Mouse (Mus musculus) lung, postnatal 0 days (tissue): Measurements from ENCODE around the gene Il10. TPM values are rescaled to one million over a fixed set of nuclear protein-coding genes. Genes with fewer than 3 reads are reported as not detected.

Experiments used
- ATAC-seq: fragments of 200-750 bp; cut with Nextera tagmentation; 2 replicates; pipeline ENCODE4 v1.8.0; 2017; ENCODE audit warnings: moderate library complexity
- DNase-seq: peaks from one replicate; pipeline ENCODE4 v3.0.0-alpha.2; 2016; ENCODE audit warnings: low spot score
- H3K27ac ChIP-seq: fragments of 300-500 bp; sonication (generic); 2 replicates; pipeline ENCODE4 v1.5.1; 2014; ENCODE audit warnings: antibody characterized with exemption, mild to moderate bottlenecking, low read length, mixed read lengths
- H3K27me3 ChIP-seq: fragments of 300-500 bp; sonication (generic); replicated peaks from 2 replicates; pipeline ENCODE4 v1.6.1; 2014; ENCODE audit warnings: low read length, mixed read lengths; ENCODE audit not compliant: insufficient read depth
- H3K36me3 ChIP-seq: fragments of 300-500 bp; sonication (generic); 2 replicates; pipeline ENCODE4 v1.6.1; 2014; ENCODE audit warnings: low read length, mixed read lengths; ENCODE audit not compliant: insufficient read depth
- H3K4me1 ChIP-seq: fragments of 300-500 bp; sonication (generic); 2 replicates; pipeline ENCODE4 v1.6.1; 2014; ENCODE audit warnings: antibody characterized with exemption, low read depth, low read length, mixed read lengths; ENCODE audit not compliant: insufficient read depth
- H3K4me2 ChIP-seq: fragments of 300-500 bp; sonication (generic); replicated peaks from 2 replicates; pipeline ENCODE4 v1.6.1; 2014; ENCODE audit warnings: low read depth, mild to moderate bottlenecking, low read length, moderate library complexity, mixed read lengths
- H3K4me3 ChIP-seq: fragments of 300-500 bp; sonication (generic); 2 replicates; pipeline ENCODE4 v1.5.1; 2014; ENCODE audit warnings: low read depth, low read length
- H3K9ac ChIP-seq: fragments of 300-500 bp; sonication (generic); replicated peaks from 2 replicates; pipeline ENCODE4 v1.6.1; 2014; ENCODE audit warnings: low read depth, mild to moderate bottlenecking
- H3K9me3 ChIP-seq: fragments of 300-500 bp; sonication (generic); 2 replicates; pipeline ENCODE4 v1.6.1; 2016; ENCODE audit warnings: low read length, mixed read lengths
- CTCF ChIP-seq: IDR thresholded peaks from 2 replicates; pipeline ENCODE4 v1.5.1; 2016; ENCODE audit warnings: antibody characterized with exemption, mild to moderate bottlenecking
- EP300 ChIP-seq: IDR thresholded peaks from 2 replicates; pipeline ENCODE4 v1.6.1; 2016; ENCODE audit warnings: antibody characterized with exemption, mild to moderate bottlenecking, control low read depth
- WGBS: fragments of 180-500 bp; shearing (Covaris S2); extraction: QIAGEN DNeasy Blood & Tissue Kit; methylation state at CpG from one replicate; pipeline ENCODE4 v1.1.7; 2014; 5-methylcytosine and 5-hydroxymethylcytosine counted together
- polyA plus RNA-seq: library from polyadenylated mRNA; unstranded; fragments of >200 nt; fragmentation: Nextera tagmentation; extraction: Ambion mirVana; gene quantifications from 2 replicates; pipeline ENCODE4 v1.2.1, GENCODE M21; 2015

The Il10 gene
- polyA plus RNA-seq, 1 experiment from 2014 or later: not detected

- H3K4me2 ChIP-seq: no peak overlapping the region
- no peaks in the 10 kb centered on the region for H3K36me3 ChIP-seq
- no peak for ATAC-seq
- H3K4me1 ChIP-seq: no peaks in the 10 kb centered on the region
- 56% methylated on average over 8 of the region's 8 CpGs for WGBS
- no peaks in the 10 kb centered on the region for H3K9me3 ChIP-seq
- no peak overlapping the region for H3K27ac ChIP-seq
- TF ChIP-seq EP300 (no peak), CTCF (no peak)
- H3K9ac ChIP-seq: no peak overlapping the region
- H3K27me3 ChIP-seq: no peaks in the 10 kb centered on the region
- no peak overlapping the region for H3K4me3 ChIP-seq
- DNase-seq: no peak
Observed at GRCm38 (mm10) chr1:131024900-131025842, 5.5 kb downstream of the Il10 start.

- no peaks in the 10 kb centered on the region for H3K4me1 ChIP-seq
- DNase-seq: no peak
- H3K27me3 ChIP-seq: no peaks in the 10 kb centered on the region
- TF ChIP-seq CTCF (no peak), EP300 (no peak)
- no peak overlapping the region for H3K4me3 ChIP-seq
- no peaks in the 10 kb centered on the region for H3K9me3 ChIP-seq
- no peak overlapping the region for H3K4me2 ChIP-seq
- H3K9ac ChIP-seq: no peak overlapping the region
- no peak for ATAC-seq
- H3K36me3 ChIP-seq: no peaks in the 10 kb centered on the region
- 35% methylated on average over 4 of the region's 4 CpGs for WGBS
- H3K27ac ChIP-seq: no peak overlapping the region
Observed at GRCm38 (mm10) chr1:131025843-131026190, 6.2 kb downstream of the Il10 start.

GRCm38 (mm10) chr1:131029215-131029614 is 9.6 kb downstream of the Il10 start:
- TF ChIP-seq CTCF (no peak), EP300 (no peak)
- no peak overlapping the region for H3K4me2 ChIP-seq
- DNase-seq (no peak), ATAC-seq (no peak)
- H3K4me1 ChIP-seq: no peaks in the 10 kb centered on the region
- H3K27ac ChIP-seq: no peak overlapping the region
- H3K9me3 ChIP-seq: no peaks in the 10 kb centered on the region
- no peaks in the 10 kb centered on the region for H3K36me3 ChIP-seq
- no peak overlapping the region for H3K4me3 ChIP-seq
- WGBS: 90% methylated on average over 3 of the region's 3 CpGs
- H3K27me3 ChIP-seq: no peaks in the 10 kb centered on the region
- no peak overlapping the region for H3K9ac ChIP-seq

- WGBS: 21% methylated on average over 7 of the region's 7 CpGs
- no peak; the same call in 1 of the 2 replicates for ATAC-seq
Observed at GRCm38 (mm10) chr1:131030261-131030660, 10.6 kb downstream of the Il10 start.

GRCm38 (mm10) chr1:131031267-131031666 is 11.6 kb downstream of the Il10 start:
- no peak overlapping the region for H3K27ac ChIP-seq
- 39% methylated on average over 3 of the region's 3 CpGs for WGBS
- ATAC-seq: no peak
- H3K9ac ChIP-seq: no peak overlapping the region
- H3K9me3 ChIP-seq: no peaks in the 10 kb centered on the region
- H3K36me3 ChIP-seq: no peaks in the 10 kb centered on the region
- H3K4me3 ChIP-seq: no peak overlapping the region
- no peaks in the 10 kb centered on the region for H3K4me1 ChIP-seq
- no peaks in the 10 kb centered on the region for H3K27me3 ChIP-seq
- no peak for DNase-seq
- TF ChIP-seq EP300 (no peak), CTCF (no peak)
- no peak overlapping the region for H3K4me2 ChIP-seq

More at GRCm38 (mm10) chr1:131030261-131030660, 10.6 kb downstream of the Il10 start:
- H3K27me3 ChIP-seq: no peaks in the 10 kb centered on the region
- TF ChIP-seq CTCF (no peak), EP300 (no peak)
- no peaks in the 10 kb centered on the region for H3K4me1 ChIP-seq
- DNase-seq: no peak
- H3K9ac ChIP-seq: no peak overlapping the region
- H3K4me3 ChIP-seq: no peak overlapping the region
- H3K36me3 ChIP-seq: no peaks in the 10 kb centered on the region
- no peak overlapping the region for H3K27ac ChIP-seq
- no peak overlapping the region for H3K4me2 ChIP-seq
- H3K9me3 ChIP-seq: no peaks in the 10 kb centered on the region

GRCm38 (mm10) chr1:131038001-131038400 is 18.4 kb downstream of the Il10 start:
- H3K4me3 ChIP-seq: no peak overlapping the region
- ATAC-seq: no peak
- TF ChIP-seq EP300 (no peak), CTCF (no peak)
- no peak overlapping the region for H3K27ac ChIP-seq
- no peaks in the 10 kb centered on the region for H3K4me1 ChIP-seq
- DNase-seq: no peak
- no peak overlapping the region for H3K9ac ChIP-seq
- no peaks in the 10 kb centered on the region for H3K9me3 ChIP-seq
- WGBS: 89% methylated on average over 5 of the region's 5 CpGs
- H3K36me3 ChIP-seq: no peaks in the 10 kb centered on the region
- H3K4me2 ChIP-seq: no peak overlapping the region
- H3K27me3 ChIP-seq: no peaks in the 10 kb centered on the region
